Mouse (Mus musculus): ENCODE measurements around the gene Lrrc19.

DNA sequence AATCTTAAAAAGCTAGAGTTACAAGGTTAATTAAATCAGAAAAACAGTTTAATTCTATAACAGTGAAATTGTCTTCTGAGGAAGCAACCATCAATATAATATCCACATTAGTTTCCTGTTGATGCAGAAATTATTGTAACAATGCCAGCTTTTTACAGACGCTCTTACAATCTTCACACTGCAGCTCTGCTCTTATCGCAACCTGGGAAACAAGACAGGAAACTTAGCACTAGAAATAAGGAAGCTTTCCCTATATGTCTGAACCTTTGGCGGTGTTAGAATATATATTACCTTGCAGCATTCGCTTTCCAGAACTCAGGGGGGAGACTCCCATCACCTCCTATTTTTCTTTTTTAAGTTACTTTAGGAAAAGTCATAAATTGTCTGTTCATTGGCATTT lies 41.1 kb upstream of the Lrrc19 start:
- TF ChIP-seq CTCF (IDR thresholded peaks at IDR 0.05; ENCODE audit: low read depth, low read length) = no peak
- no peak for TF ChIP-seq GATA1 (IDR thresholded peaks at IDR 0.05; ENCODE audit: borderline replicate concordance, low read length)
- TF ChIP-seq TAL1 (conservative IDR thresholded peaks at IDR 0.05; ENCODE audit: low read depth, low read length) = no peak
- TF ChIP-seq POLR2AphosphoS5 (IDR thresholded peaks at IDR 0.05; ENCODE audit: insufficient replicate concordance, low read depth, low read length) = no peak
- TF ChIP-seq GATA2 (IDR thresholded peaks at IDR 0.05; ENCODE audit: borderline replicate concordance, low read depth, low read length) = no peak

All from G1E (cell line).